Mouse (Mus musculus): ENCODE data around the gene Sh2d6.

Gene Sh2d6

DNA sequence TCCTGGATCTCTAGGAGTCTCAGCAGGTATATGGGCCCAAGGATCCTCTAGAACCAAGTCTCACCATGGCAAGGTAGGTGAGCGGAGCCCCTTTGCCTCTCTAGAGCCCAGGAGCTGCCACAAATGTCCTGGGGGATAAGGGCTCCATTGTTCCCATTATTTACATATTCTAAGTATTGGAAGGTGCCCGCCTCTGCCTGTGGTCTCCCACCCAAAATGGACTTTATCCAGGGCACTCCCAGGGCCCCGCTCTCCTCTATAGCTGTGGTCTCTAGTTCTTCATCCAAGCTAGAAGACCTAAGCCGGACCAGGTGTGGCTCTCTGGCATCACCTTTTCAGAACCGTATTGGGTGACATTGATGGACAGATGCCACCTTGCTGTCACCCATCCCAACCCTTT is at the start of gene Sh2d6:
Sh2d6 (minus strand) TSS at position 101 of the 400 bp plus-strand sequence.
- no peak for DNase-seq (ENCODE audit: low spot score in 2 of 2)

GRCm38 (mm10) chr6:72570644-72571397 is 49.3 kb upstream of the Sh2d6 start:
- no peak for DNase-seq (ENCODE audit: low spot score in 2 of 2)

DNA sequence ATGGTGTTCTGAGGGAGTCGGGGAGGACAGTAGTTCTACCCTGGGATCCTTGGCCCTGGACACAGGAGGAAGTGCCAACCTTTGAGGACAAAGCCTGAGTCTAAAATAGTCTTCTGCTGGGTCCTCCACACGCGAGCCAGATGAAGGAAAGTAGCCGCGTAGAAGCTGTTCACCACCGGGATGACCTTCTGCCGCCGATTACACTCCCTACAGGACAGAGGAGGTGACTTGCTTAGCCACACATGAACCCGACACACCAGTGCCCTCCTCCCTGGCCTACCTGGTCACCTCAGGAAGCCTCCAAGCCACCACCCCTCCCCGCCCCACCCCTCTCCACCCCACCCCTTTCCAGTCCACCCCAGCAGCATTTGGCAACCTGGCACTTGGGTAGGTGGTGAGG is 47.2 kb upstream of the Sh2d6 start:
- no peak for DNase-seq (ENCODE audit: low spot score in 2 of 2)

DNA sequence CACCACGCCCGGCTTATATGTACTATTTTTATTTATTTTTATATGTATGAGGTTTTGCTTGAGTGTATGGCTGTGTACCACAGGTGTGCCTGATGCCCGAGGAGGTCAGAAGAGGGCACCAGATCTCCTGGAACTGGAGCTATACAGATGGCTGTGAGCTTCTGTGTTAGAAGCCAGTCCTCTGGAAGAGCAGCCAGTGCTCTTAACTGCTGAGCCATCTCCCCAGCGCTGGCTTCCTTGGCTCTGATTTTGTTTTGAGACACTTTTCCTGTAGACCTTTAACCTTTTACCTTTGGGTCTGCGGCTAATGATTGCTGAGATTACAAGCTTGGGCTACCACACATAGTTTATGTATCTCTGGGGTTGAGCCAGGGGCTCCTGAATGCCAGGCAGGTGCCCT is 46.0 kb upstream of the Sh2d6 start:
- DNase-seq (ENCODE audit: low spot score in 2 of 2) = no peak

- DNase-seq (ENCODE audit: low spot score in 2 of 2) = peak; percentile 77 to 85
Measured at GRCm38 (mm10) chr6:72566044-72566443, 44.5 kb upstream of the Sh2d6 start.

DNA sequence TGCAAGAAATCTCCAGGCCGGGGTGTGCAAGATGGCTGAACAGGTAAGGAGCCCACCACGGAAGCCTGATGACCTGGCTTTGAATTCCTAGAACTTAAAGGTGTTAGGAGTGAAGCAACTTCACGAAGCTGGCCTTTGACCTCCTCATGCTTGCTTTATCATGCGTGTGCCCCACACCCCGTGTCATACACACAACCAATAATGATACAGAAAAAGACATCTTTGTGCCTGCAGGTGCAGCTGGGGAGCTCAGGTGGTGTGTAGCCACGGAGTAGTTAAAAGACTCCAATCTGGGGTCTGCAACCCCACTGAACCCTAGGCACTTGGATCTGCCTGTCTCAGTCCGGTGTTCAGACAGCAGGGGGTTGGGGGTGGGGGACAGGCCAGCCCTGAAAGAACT is 44.0 kb upstream of the Sh2d6 start:
- no peak for DNase-seq (ENCODE audit: low spot score in 2 of 2)

GRCm38 (mm10) chr6:72562894-72563293 is 41.4 kb upstream of the Sh2d6 start:
- no peak for DNase-seq (ENCODE audit: low spot score in 2 of 2)

DNA sequence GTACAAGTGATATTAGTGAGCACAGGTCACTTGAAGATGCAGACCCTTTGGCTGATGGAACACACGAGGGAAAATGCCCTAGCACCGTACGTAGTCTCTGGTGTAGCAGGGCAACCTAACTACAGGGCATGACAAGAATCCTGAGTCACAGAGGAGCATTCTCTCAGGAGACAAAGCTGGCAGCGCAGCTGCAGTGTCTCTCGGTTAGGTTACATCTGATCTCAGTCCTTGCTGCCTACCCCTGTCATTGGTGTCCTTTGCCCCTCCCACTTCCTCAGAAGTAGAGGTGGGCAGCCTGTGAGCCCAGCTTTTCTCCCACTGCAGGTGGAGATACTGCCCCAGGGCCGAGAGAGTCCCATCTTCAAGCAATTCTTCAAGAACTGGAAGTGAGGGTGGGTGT is 41.0 kb upstream of the Sh2d6 start:
- DNase-seq (ENCODE audit: low spot score in 2 of 2) = no peak

DNA sequence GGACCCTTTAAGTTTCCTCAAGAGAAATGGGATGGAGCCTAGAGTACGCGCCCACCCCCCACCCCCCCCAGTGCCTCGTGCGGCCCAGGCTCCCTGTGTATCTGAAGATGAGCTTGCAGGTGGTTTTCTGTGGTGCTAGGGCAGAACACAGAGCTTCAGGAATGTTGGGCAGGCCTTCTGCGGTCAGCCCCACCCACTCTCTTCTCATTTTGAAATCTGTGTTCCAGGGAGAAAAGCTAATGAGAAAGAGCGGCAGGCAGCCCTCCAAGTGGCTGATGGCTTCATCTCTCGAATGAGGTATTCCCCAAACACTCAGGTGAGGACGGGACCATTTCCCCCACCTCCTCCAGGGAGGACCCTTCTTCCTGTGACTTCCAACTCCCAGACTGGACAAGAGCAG is 39.3 kb upstream of the Sh2d6 start:
- no peak for DNase-seq (ENCODE audit: low spot score in 2 of 2)

- no peak for DNase-seq (ENCODE audit: low spot score in 2 of 2)
Measured at GRCm38 (mm10) chr6:72553079-72553412, 31.5 kb upstream of the Sh2d6 start.

GRCm38 (mm10) chr6:72552171-72553078 is 30.9 kb upstream of the Sh2d6 start:
- peak; percentile 65 to 67 for DNase-seq (ENCODE audit: low spot score in 2 of 2)

DNA sequence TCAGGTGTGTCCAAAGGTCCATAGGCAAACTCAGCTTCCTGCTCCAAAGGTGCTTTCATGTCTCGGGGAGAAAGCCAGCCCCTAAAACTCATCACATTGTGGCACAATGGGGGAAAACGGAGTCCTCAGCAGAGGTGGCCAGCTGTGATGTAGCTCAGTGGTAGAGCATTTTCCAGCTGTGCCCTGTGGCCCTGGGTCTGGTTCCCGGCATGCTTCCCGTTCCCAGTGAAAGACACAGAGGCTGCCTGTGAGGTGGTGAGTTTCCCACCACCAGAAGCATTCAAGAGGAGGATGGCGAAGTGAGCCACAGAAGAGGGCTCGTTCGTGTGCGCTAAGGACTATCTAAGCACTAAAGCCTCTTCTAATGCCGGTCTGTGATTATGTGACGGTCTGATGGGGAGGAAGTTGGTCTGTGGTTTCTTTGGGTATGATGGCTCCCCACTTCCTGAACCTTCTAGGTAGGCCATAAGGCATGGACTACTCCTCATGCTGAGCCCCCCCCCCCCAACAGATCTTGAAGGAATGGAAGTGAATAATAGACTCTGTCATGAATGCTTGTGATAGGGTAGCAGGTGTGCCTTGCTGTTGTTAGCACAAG is 29.1 kb upstream of the Sh2d6 start:
- DNase-seq (ENCODE audit: low spot score in 2 of 2) = peak in 1 of 2 experiments; percentile 52

DNA sequence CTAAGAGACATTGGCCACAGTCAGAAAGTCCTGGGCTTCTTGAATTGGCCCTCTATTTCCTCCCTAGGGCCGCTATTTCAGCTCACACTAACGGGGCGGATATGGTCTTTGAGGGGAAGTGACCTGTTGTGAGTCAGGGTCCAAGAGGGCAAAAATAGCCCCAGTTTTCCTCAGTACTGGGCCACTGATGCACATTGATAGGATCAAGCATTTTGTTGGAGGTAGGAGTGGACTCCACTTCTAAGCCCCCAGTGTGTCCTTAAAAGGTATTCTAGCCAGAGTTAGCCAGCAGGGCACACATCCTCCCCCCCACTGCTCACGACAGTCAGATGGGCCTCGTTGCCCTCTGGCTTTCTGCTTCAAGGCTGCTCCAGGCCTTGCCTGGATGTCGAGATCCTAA is 28.5 kb upstream of the Sh2d6 start:
- no peak for DNase-seq (ENCODE audit: low spot score in 2 of 2)

DNA sequence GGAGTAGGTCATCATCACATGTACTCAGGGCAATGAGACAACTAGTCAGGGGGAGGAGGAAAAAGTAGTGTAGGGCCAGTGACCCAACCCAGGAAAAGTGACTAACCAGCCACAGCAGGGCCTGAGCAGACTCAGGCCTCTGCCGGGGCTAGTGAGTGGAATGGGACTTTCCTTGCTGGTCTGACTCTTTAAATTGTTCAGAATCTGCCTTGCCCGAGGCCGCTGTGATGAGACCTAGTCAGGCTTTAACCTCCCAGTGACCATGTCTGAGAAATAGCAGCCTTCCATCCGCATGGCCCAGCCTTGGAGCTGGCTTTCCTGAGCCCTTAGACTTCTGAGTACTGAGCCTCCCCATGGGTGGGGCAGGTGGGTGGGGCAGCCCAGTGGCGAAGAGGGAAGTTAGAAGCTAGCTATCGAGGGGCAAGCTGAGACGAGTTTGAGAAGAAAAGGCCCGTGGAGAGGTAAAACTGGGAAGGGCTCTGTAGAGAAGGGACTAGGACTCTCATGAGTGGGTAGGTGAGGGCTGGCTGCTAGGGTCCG is 27.6 kb upstream of the Sh2d6 start:
- DNase-seq (ENCODE audit: low spot score in 2 of 2) = no peak

DNA sequence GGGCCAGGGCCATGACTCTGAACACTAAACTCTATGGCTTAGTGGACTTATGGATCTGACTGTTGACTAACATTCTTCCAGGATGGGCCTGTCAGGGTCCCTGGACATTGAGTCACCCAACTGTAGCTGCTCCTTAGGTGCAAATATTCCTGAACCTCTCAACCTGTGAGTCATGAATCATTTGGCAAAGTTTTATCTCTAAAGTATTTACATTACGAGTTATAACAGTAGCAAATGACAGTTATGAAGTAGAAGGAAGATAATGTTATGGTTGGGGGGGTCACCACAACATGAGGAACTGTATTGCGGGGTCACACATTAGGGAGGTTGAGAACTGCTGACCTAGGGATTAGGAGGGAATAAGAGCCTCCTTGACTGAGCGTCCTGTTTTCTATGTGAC is 26.4 kb upstream of the Sh2d6 start:
- no peak for DNase-seq (ENCODE audit: low spot score in 2 of 2)

DNA sequence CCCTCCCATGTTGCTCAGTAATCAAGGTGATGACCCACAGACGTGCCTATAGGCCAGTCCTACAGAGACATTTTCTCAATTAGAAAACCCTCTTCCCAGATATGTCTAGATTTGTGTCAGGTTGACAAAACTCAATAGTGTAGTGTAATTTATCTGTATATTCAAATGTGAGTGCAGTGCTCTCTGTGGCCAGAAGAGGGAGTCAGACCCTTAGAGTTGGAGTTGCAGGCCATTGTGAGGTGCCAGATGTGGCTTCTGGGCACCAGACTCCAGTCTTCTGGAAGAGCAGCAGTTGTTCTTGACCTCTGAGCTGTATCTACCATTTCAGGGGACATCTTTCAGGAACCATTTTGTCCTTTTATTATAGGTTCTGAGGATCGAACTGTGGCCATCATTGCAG is 25.6 kb upstream of the Sh2d6 start:
- DNase-seq (ENCODE audit: low spot score in 2 of 2) = no peak

GRCm38 (mm10) chr6:72545377-72545776 is 23.9 kb upstream of the Sh2d6 start:
- no peak for DNase-seq (ENCODE audit: low spot score in 2 of 2)

GRCm38 (mm10) chr6:72544283-72544987 is 22.9 kb upstream of the Sh2d6 start, which contains the start of gene Capg:
Gene Capg (plus strand): TSS chr6:72544391.
- peak in 1 of 2 experiments; percentile 55 for DNase-seq (ENCODE audit: low spot score in 2 of 2)

GRCm38 (mm10) chr6:72543265-72543850 is 21.9 kb upstream of the Sh2d6 start:
- DNase-seq (ENCODE audit: low spot score in 2 of 2) = no peak

DNA sequence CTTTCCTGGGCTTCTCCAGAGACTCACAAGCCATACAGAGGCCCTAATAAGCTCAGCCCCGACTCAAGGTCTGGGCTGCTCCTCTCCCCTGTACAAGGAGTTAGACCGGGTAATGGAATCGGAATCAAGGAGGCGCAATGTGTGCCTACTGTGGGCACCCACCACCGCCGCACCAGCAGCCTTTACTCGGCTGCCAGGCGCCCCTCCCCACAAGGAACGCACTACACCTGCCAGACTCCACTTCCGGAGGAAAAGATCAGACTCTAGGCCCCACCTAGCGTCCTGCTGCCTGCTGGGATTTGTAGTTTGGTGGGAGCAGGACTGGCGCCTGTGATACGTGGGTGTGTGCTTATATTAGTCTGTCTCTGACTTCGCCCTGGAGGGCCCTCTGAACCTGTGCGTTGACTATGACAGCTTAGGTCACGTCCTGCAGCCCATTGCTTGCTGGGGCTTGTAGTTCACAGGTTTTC is 17.1 kb upstream of the Sh2d6 start:
- peak; percentile 80 for DNase-seq (ENCODE audit: low spot score in 2 of 2)

GRCm38 (mm10) chr6:72537998-72538500 is 16.5 kb upstream of the Sh2d6 start:
- no peak for DNase-seq (ENCODE audit: low spot score in 2 of 2)
